Mouse (Mus musculus) embryonic fibroblast, embryonic 13.5 days (primary cell): ENCODE data around the gene Rexo4.

Experiments used
- CTCF ChIP-seq: IDR thresholded peaks from 2 replicates; pipeline ENCODE4 v1.5.1; 2011; ENCODE audit warnings: mild to moderate bottlenecking, control low read depth, low read length, moderate library complexity, borderline replicate concordance; ENCODE audit not compliant: insufficient read depth
- POLR2A ChIP-seq: IDR thresholded peaks from 2 replicates; pipeline ENCODE4 v1.6.1; 2011; ENCODE audit warnings: low read depth, mild to moderate bottlenecking, control low read depth, low read length, moderate library complexity

GRCm38 (mm10) chr2:26905936-26906335, 58.2 kb downstream of the Rexo4 start:
- TF ChIP-seq CTCF = no peak
- TF ChIP-seq POLR2A = no peak
